Mouse (Mus musculus): ENCODE data around the gene Brdt.

DNA sequence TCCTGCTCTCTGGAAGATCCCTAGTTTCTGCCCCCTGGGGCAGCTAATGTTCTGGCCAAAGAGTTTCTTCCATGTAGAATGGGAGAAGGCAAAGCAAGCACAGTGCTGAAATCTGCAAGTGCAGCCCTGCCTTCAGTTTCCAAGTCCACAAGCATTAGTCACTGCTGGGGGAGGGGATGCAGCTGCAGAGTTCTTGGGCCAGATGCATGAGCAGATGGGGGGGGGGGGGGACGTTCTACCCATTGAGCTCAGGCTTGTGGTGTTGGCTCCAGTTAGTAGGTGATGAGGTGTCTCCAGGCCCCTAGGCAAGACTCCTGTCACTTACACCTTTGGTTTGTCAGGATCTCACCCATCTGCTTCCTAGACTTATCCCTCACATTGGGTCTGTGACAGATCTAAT, 24.8 kb downstream of the Brdt start:
- TF ChIP-seq CTCF (IDR thresholded peaks at IDR 0.05; ENCODE audit: control insufficient read depth, insufficient read depth, insufficient replicate concordance, low read depth, low read length) (no peak), POLR2A (IDR thresholded peaks at IDR 0.05; ENCODE audit: control insufficient read depth, low read depth, low read length) (no peak)

Data from testis, adult 2 months (tissue).